Comparison of ENCODE assay signal across 8 mouse cellular contexts in genomic region chr11:120784064-120784791, GRCm38 (mm10). TPM values are rescaled to one million over a fixed set of nuclear protein-coding genes. Genes with fewer than 3 reads are reported as not detected.
DNase-seq lines count a peak whose midpoint lies in the region; ATAC-seq and TF ChIP-seq lines count a peak whose summit lies in the region.

Gene Rfng (minus strand): TSS chr11:120784207.
Gene Gps1 (plus strand): TSS chr11:120784272.

- TF ChIP-seq CTCF in bone marrow, adult 2 months (IDR thresholded peaks at IDR 0.05; ENCODE audit: control insufficient read depth, insufficient read depth, low read length), result no peak

- peak within 1 kb of the TSS; percentile 79 for H3K27ac ChIP-seq in bone marrow, adult 2 months (ENCODE audit: control insufficient read depth, insufficient read depth, low read depth, low read length, poor library complexity)
- peak within 1 kb of the TSS; percentile 83 for H3K27ac ChIP-seq in embryonic facial prominence, embryonic 15.5 days (replicated peaks)
- H3K27ac ChIP-seq in heart, embryonic 11.5 days (ENCODE audit: low read depth, low read length), result peak within 1 kb of the TSS; percentile 64
- peak within 1 kb of the TSS; percentile 72; the same call in 1 of the 2 replicates for H3K27ac ChIP-seq in kidney, embryonic 16.5 days (ENCODE audit: low read length)
- H3K27ac ChIP-seq in liver, embryonic 12.5 days, result peak within 1 kb of the TSS; percentile 87
- peak within 1 kb of the TSS; percentile 78 for H3K27ac ChIP-seq in stomach, embryonic 15.5 days

- peak; percentile 83 for ATAC-seq in embryonic facial prominence, embryonic 15.5 days (ENCODE audit: insufficient number of reproducible peaks, low FRiP score, low TSS enrichment, low read depth)
- peak; percentile 65 for ATAC-seq in heart, embryonic 11.5 days (replicated peaks; ENCODE audit: insufficient number of reproducible peaks, low FRiP score, low TSS enrichment)
- peak; percentile 85 for ATAC-seq in kidney, embryonic 16.5 days (ENCODE audit: low FRiP score, low TSS enrichment)
- peak; percentile 83 for ATAC-seq in liver, embryonic 12.5 days
- ATAC-seq in stomach, embryonic 15.5 days (ENCODE audit: insufficient read depth, low FRiP score, low read depth), result peak; percentile 78

- no peaks in the 10 kb centered on the region for H3K9me3 ChIP-seq in embryonic facial prominence, embryonic 15.5 days (replicated peaks)
- H3K9me3 ChIP-seq in heart, embryonic 11.5 days (replicated peaks; ENCODE audit: control insufficient read depth, low read length), result no peaks in the 10 kb centered on the region
- H3K9me3 ChIP-seq in kidney, embryonic 16.5 days (ENCODE audit: low read length), result no peaks in the 10 kb centered on the region
- H3K9me3 ChIP-seq in liver, embryonic 12.5 days (replicated peaks), result no peaks in the 10 kb centered on the region
- H3K9me3 ChIP-seq in stomach, embryonic 15.5 days, result no peaks in the 10 kb centered on the region

- no peak for TF ChIP-seq POLR2A in bone marrow, adult 2 months (IDR thresholded peaks at IDR 0.05; ENCODE audit: borderline replicate concordance, control insufficient read depth, low read depth, low read length)

- WGBS in bone marrow, adult 2 months, result under 1% methylated on average over 95 of the region's 107 CpGs
- under 1% methylated on average over 71 of the region's 107 CpGs for WGBS in embryonic facial prominence, embryonic 15.5 days
- WGBS in heart, embryonic 11.5 days (ENCODE audit: insufficient replicate concordance), result under 1% methylated on average over 93 of the region's 107 CpGs
- 0% methylated on average over 85 of the region's 107 CpGs for WGBS in kidney, embryonic 16.5 days
- WGBS in liver, embryonic 12.5 days (ENCODE audit: insufficient replicate concordance), result under 1% methylated on average over 75 of the region's 107 CpGs
- under 1% methylated on average over 88 of the region's 107 CpGs for WGBS in stomach, embryonic 15.5 days

- peak within 1 kb of the TSS; percentile 85 for H3K4me2 ChIP-seq in embryonic facial prominence, embryonic 15.5 days (replicated peaks)
- H3K4me2 ChIP-seq in heart, embryonic 11.5 days, result peak within 1 kb of the TSS; percentile 72
- peak within 1 kb of the TSS; percentile 97 for H3K4me2 ChIP-seq in kidney, embryonic 16.5 days (replicated peaks; ENCODE audit: low read depth, low read length)
- H3K4me2 ChIP-seq in liver, embryonic 12.5 days, result peak within 1 kb of the TSS; percentile 99
- H3K4me2 ChIP-seq in stomach, embryonic 15.5 days, result peak within 1 kb of the TSS; percentile 94

- peak within 1 kb of the TSS; percentile 86 for H3K9ac ChIP-seq in embryonic facial prominence, embryonic 15.5 days
- peak within 1 kb of the TSS; percentile 93 for H3K9ac ChIP-seq in heart, embryonic 11.5 days (ENCODE audit: low read depth, low read length)
- H3K9ac ChIP-seq in kidney, embryonic 16.5 days (replicated peaks; ENCODE audit: low read length), result peak within 1 kb of the TSS; percentile 82
- peak within 1 kb of the TSS; percentile 88 for H3K9ac ChIP-seq in liver, embryonic 12.5 days
- peak within 1 kb of the TSS; percentile 64 for H3K9ac ChIP-seq in stomach, embryonic 15.5 days

- DNase-seq in B cell, adult 2 months, result peak; percentile 84 to 87
- peak; percentile 90 for DNase-seq in neural tube, embryonic 10.5 days (ENCODE audit: extremely low spot score, low spot score)

- peaks cover 3% of the 10 kb centered on the region for H3K4me1 ChIP-seq in bone marrow, adult 2 months (ENCODE audit: control insufficient read depth, insufficient read depth, low read length)
- peaks cover 22% of the 10 kb centered on the region for H3K4me1 ChIP-seq in embryonic facial prominence, embryonic 15.5 days
- peaks cover 12% of the 10 kb centered on the region for H3K4me1 ChIP-seq in heart, embryonic 11.5 days (ENCODE audit: control insufficient read depth, insufficient read depth, low read length)
- peaks cover 16% of the 10 kb centered on the region for H3K4me1 ChIP-seq in kidney, embryonic 16.5 days (ENCODE audit: insufficient read depth, low read length)
- peaks cover 38% of the 10 kb centered on the region for H3K4me1 ChIP-seq in liver, embryonic 12.5 days
- peaks cover 15% of the 10 kb centered on the region for H3K4me1 ChIP-seq in stomach, embryonic 15.5 days

- no peaks in the 10 kb centered on the region for H3K27me3 ChIP-seq in embryonic facial prominence, embryonic 15.5 days
- peaks cover 8% of the 10 kb centered on the region for H3K27me3 ChIP-seq in heart, embryonic 11.5 days (ENCODE audit: control insufficient read depth, insufficient read depth, low read length)
- H3K27me3 ChIP-seq in kidney, embryonic 16.5 days (ENCODE audit: insufficient read depth, low read length), result no peaks in the 10 kb centered on the region; the same call in 1 of the 2 replicates
- H3K27me3 ChIP-seq in liver, embryonic 12.5 days (replicated peaks), result 0 out of 2 replicates have a peak, but pooled peaks cover 3% of the 10 kb centered on the region
- no peaks in the 10 kb centered on the region for H3K27me3 ChIP-seq in stomach, embryonic 15.5 days (replicated peaks)

- H3K36me3 ChIP-seq in embryonic facial prominence, embryonic 15.5 days, result peaks cover 38% of the 10 kb centered on the region
- H3K36me3 ChIP-seq in heart, embryonic 11.5 days (ENCODE audit: control insufficient read depth, insufficient read depth, low read length), result peaks cover 13% of the 10 kb centered on the region; the same call in 1 of the 2 replicates
- H3K36me3 ChIP-seq in kidney, embryonic 16.5 days (ENCODE audit: insufficient read depth, low read length), result peaks cover 24% of the 10 kb centered on the region
- peaks cover 57% of the 10 kb centered on the region for H3K36me3 ChIP-seq in liver, embryonic 12.5 days
- peaks cover 11% of the 10 kb centered on the region for H3K36me3 ChIP-seq in stomach, embryonic 15.5 days

- H3K4me3 ChIP-seq in bone marrow, adult 2 months (replicated peaks; ENCODE audit: control insufficient read depth, low read depth, low read length), result peak within 1 kb of the TSS; percentile 81
- H3K4me3 ChIP-seq in embryonic facial prominence, embryonic 15.5 days (replicated peaks), result peak within 1 kb of the TSS; percentile 94
- peak within 1 kb of the TSS; percentile 91 for H3K4me3 ChIP-seq in heart, embryonic 11.5 days (ENCODE audit: low read depth, low read length)
- H3K4me3 ChIP-seq in kidney, embryonic 16.5 days (ENCODE audit: low read length), result peak within 1 kb of the TSS; percentile 98
- peak within 1 kb of the TSS; percentile 98 for H3K4me3 ChIP-seq in liver, embryonic 12.5 days
- peak within 1 kb of the TSS; percentile 93 for H3K4me3 ChIP-seq in stomach, embryonic 15.5 days (replicated peaks)

RNA-seq across cellular contexts. Expression of gene Rfng, which starts in this region (rescaled TPM):
- 9.1 and 19.9 TPM in 2 replicates for polyA plus RNA-seq in bone marrow, adult 2 months (2011; ENCODE audit: insufficient read depth, insufficient read length, low replicate concordance, missing spikeins)
- polyA plus RNA-seq in embryonic facial prominence, embryonic 15.5 days (2015; fragmentation: Nextera tagmentation; extraction: Ambion mirVana), result 56.0 and 62.0 TPM in 2 replicates
- polyA plus RNA-seq in heart, embryonic 11.5 days (2014; fragmentation: Nextera tagmentation; extraction: Ambion mirVana), result 15.0 and 16.5 TPM in 2 replicates
- 44.0 and 46.9 TPM in 2 replicates for polyA plus RNA-seq in kidney, embryonic 16.5 days (2015; fragmentation: Nextera tagmentation; extraction: Ambion mirVana)
- 22.4 and 22.9 TPM in 2 replicates for polyA plus RNA-seq in liver, embryonic 12.5 days (2016; fragmentation: Nextera tagmentation; extraction: Ambion mirVana)
- polyA plus RNA-seq in stomach, embryonic 15.5 days (2015; fragmentation: Nextera tagmentation; extraction: Ambion mirVana), result 35.8 and 40.9 TPM in 2 replicates

RNA-seq across cellular contexts. Expression of gene Gps1, which starts in this region (rescaled TPM):
- polyA plus RNA-seq in bone marrow, adult 2 months (2011; ENCODE audit: insufficient read depth, insufficient read length, low replicate concordance, missing spikeins), result 29.6 and 38.0 TPM in 2 replicates
- 205 and 214 TPM in 2 replicates for polyA plus RNA-seq in embryonic facial prominence, embryonic 15.5 days (2015; fragmentation: Nextera tagmentation; extraction: Ambion mirVana)
- 166 and 179 TPM in 2 replicates for polyA plus RNA-seq in heart, embryonic 11.5 days (2014; fragmentation: Nextera tagmentation; extraction: Ambion mirVana)
- polyA plus RNA-seq in kidney, embryonic 16.5 days (2015; fragmentation: Nextera tagmentation; extraction: Ambion mirVana), result 230 and 239 TPM in 2 replicates
- 128 and 135 TPM in 2 replicates for polyA plus RNA-seq in liver, embryonic 12.5 days (2016; fragmentation: Nextera tagmentation; extraction: Ambion mirVana)
- polyA plus RNA-seq in stomach, embryonic 15.5 days (2015; fragmentation: Nextera tagmentation; extraction: Ambion mirVana), result 157 and 172 TPM in 2 replicates

Comparison
In these comparisons a context has a peak if more than half of its experiments do, and no peak if none do; other contexts are left out.
1. Peak in every context shown above with its lines: DNase-seq, ATAC-seq, H3K4me3 ChIP-seq and H3K27ac ChIP-seq.